Comparison of ENCODE assay signal across 8 mouse cellular contexts in the genomic region with DNA sequence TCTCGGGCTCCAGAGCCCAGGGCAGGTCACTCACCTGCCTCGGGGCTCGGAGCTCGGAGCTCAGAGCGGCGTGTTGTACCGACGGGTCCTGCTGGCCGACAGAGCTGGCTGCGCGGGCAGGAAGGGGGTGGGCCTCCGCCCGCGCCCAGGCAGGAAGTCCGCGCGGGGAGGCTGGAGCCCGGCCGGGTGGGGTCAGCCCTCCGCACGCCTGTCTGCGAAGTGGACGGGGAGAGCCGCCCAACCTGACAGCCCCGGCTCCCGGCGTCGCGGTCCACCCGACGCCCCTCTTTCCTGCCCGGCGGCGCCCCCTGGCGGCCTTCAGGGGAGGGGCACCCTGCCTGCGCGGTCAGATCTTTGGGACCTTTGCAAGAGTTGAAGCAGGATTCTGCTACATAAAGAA. TPM values are rescaled to one million over a fixed set of nuclear protein-coding genes. Genes with fewer than 3 reads are reported as not detected.
DNase-seq lines count a peak whose midpoint lies in the region; ATAC-seq and TF ChIP-seq lines count a peak whose summit lies in the region.

No protein-coding gene starts in this region.

- ATAC-seq in liver, postnatal 0 days, result peak; percentile 58
- ATAC-seq in neural tube, embryonic 12.5 days (ENCODE audit: low FRiP score, low read depth), result 0 out of 2 replicates have a peak, but pooled peaks have one; percentile 21

- no peaks in the 10 kb centered on the region for H3K36me3 ChIP-seq in heart, embryonic 10.5 days
- H3K36me3 ChIP-seq in liver, postnatal 0 days (replicated peaks; ENCODE audit: insufficient read depth, low read length), result no peaks in the 10 kb centered on the region
- no peaks in the 10 kb centered on the region for H3K36me3 ChIP-seq in neural tube, embryonic 12.5 days

- TF ChIP-seq CTCF in left cerebral cortex, adult 2 months (IDR thresholded peaks at IDR 0.05), result peak; percentile 91
- TF ChIP-seq CTCF in liver, postnatal 0 days (IDR thresholded peaks at IDR 0.05; ENCODE audit: low read depth), result peak; percentile 88

- intact Hi-C loops in left cerebral cortex, adult 2 months (cut with DNase I), result no loop called here

- DNase-seq in left cerebral cortex, adult 2 months (ENCODE audit: extremely low spot score in 1 of 2, low spot score in 2 of 2), result peak; percentile 46 to 58
- no peak for DNase-seq in left cerebral cortex, adult 11 months (ENCODE audit: low spot score)
- peak; percentile 81 for DNase-seq in embryo, embryonic 9.5 days (ENCODE audit: extremely low spot score)
- peak; percentile 90 for DNase-seq in heart, embryonic 10.5 days (ENCODE audit: low spot score)
- DNase-seq in kidney, adult 9 months, result peak; percentile 89
- DNase-seq in liver, postnatal 0 days, result peak; percentile 82
- peak; percentile 84 for DNase-seq in testis, postnatal 14 days (ENCODE audit: low spot score)

- no peak for TF ChIP-seq EP300 in liver, postnatal 0 days (IDR thresholded peaks at IDR 0.05; ENCODE audit: low read depth)

- H3K9me3 ChIP-seq in heart, embryonic 10.5 days, result no peaks in the 10 kb centered on the region
- no peaks in the 10 kb centered on the region for H3K9me3 ChIP-seq in liver, postnatal 0 days (ENCODE audit: low read length)
- H3K9me3 ChIP-seq in neural tube, embryonic 12.5 days, result no peaks in the 10 kb centered on the region

- H3K4me2 ChIP-seq in liver, postnatal 0 days (ENCODE audit: low read depth, low read length), result peak overlapping the region; percentile 65
- peak overlapping the region; percentile 59 for H3K4me2 ChIP-seq in neural tube, embryonic 12.5 days (replicated peaks)

- H3K27me3 ChIP-seq in heart, embryonic 10.5 days (ENCODE audit: insufficient read depth, poor library complexity, severe bottlenecking), result peaks cover 75% of the 10 kb centered on the region
- H3K27me3 ChIP-seq in liver, postnatal 0 days (ENCODE audit: insufficient read depth, low read length), result no peaks in the 10 kb centered on the region
- peaks cover 25% of the 10 kb centered on the region for H3K27me3 ChIP-seq in neural tube, embryonic 12.5 days (replicated peaks)

- H3K9ac ChIP-seq in liver, postnatal 0 days (replicated peaks), result peak overlapping the region; percentile 62
- peak overlapping the region; percentile 29; the same call in 1 of the 2 replicates for H3K9ac ChIP-seq in neural tube, embryonic 12.5 days

- H3K4me1 ChIP-seq in heart, embryonic 10.5 days, result peaks cover 34% of the 10 kb centered on the region
- peaks cover 19% of the 10 kb centered on the region for H3K4me1 ChIP-seq in liver, postnatal 0 days (ENCODE audit: insufficient read depth)
- H3K4me1 ChIP-seq in neural tube, embryonic 12.5 days, result peaks cover 15% of the 10 kb centered on the region

- peak overlapping the region; percentile 75 for H3K27ac ChIP-seq in left cerebral cortex, adult 2 months
- peak overlapping the region; percentile 81 for H3K27ac ChIP-seq in heart, embryonic 10.5 days
- H3K27ac ChIP-seq in liver, postnatal 0 days (ENCODE audit: low read depth), result peak overlapping the region; percentile 67
- no peak overlapping the region for H3K27ac ChIP-seq in neural tube, embryonic 12.5 days

- WGBS in heart, embryonic 10.5 days, result under 1% methylated on average over 37 of the region's 37 CpGs
- WGBS in liver, postnatal 0 days (ENCODE audit: insufficient replicate concordance), result under 1% methylated on average over 32 of the region's 37 CpGs
- WGBS in neural tube, embryonic 12.5 days, result 2% methylated on average over 35 of the region's 37 CpGs

- peak overlapping the region; percentile 34 for H3K4me3 ChIP-seq in left cerebral cortex, adult 2 months
- H3K4me3 ChIP-seq in heart, embryonic 10.5 days, result peak overlapping the region; percentile 64
- H3K4me3 ChIP-seq in liver, postnatal 0 days (ENCODE audit: low read depth, low read length), result peak overlapping the region; percentile 54
- H3K4me3 ChIP-seq in neural tube, embryonic 12.5 days, result peak overlapping the region; percentile 39

RNA-seq across cellular contexts. Expression of gene Lrrc71, which starts 20.4 kb away (rescaled TPM):
- under 1 TPM; 0.16 to 0.54 TPM for total RNA-seq in left cerebral cortex, adult 2 months (2021)
- 0.30 and 0.63 TPM in 2 replicates for polyA plus RNA-seq in heart, embryonic 10.5 days (2016; fragmentation: Nextera tagmentation; extraction: Ambion mirVana)
- 0.23 and 0.25 TPM in 2 replicates for polyA plus RNA-seq in liver, postnatal 0 days (2015; fragmentation: Nextera tagmentation; extraction: Ambion mirVana)
- polyA plus RNA-seq in neural tube, embryonic 12.5 days (2016; fragmentation: Nextera tagmentation; extraction: Ambion mirVana), result 0.33 and 0.53 TPM in 2 replicates

RNA-seq across cellular contexts. Expression of gene Ntrk1, which starts 26.1 kb away (rescaled TPM):
- under 1 TPM; 0.14 to 0.47 TPM for total RNA-seq in left cerebral cortex, adult 2 months (2021)
- polyA plus RNA-seq in heart, embryonic 10.5 days (2016; fragmentation: Nextera tagmentation; extraction: Ambion mirVana), result 0.05 and 0.68 TPM in 2 replicates
- 0.47 and 0.53 TPM in 2 replicates for polyA plus RNA-seq in liver, postnatal 0 days (2015; fragmentation: Nextera tagmentation; extraction: Ambion mirVana)
- polyA plus RNA-seq in neural tube, embryonic 12.5 days (2016; fragmentation: Nextera tagmentation; extraction: Ambion mirVana), result 93.8 and 141 TPM in 2 replicates

RNA-seq across cellular contexts. Expression of gene Insrr, which starts 27.9 kb away (rescaled TPM):
- total RNA-seq in left cerebral cortex, adult 2 months (2021), result under 1 TPM; 0.54 to 0.72 TPM
- 0.07 TPM in 1 of 2 replicates, not detected in the other for polyA plus RNA-seq in heart, embryonic 10.5 days (2016; fragmentation: Nextera tagmentation; extraction: Ambion mirVana)
- not detected in 2 replicates for polyA plus RNA-seq in liver, postnatal 0 days (2015; fragmentation: Nextera tagmentation; extraction: Ambion mirVana)
- 1.4 and 1.9 TPM in 2 replicates for polyA plus RNA-seq in neural tube, embryonic 12.5 days (2016; fragmentation: Nextera tagmentation; extraction: Ambion mirVana)

RNA-seq across cellular contexts. Expression of gene Pear1, which starts 55.3 kb away (rescaled TPM):
- 1 to 10 TPM; 7.8 to 7.9 TPM for total RNA-seq in left cerebral cortex, adult 2 months (2021)
- 14.3 and 14.8 TPM in 2 replicates for polyA plus RNA-seq in heart, embryonic 10.5 days (2016; fragmentation: Nextera tagmentation; extraction: Ambion mirVana)
- 4.8 and 5.1 TPM in 2 replicates for polyA plus RNA-seq in liver, postnatal 0 days (2015; fragmentation: Nextera tagmentation; extraction: Ambion mirVana)
- polyA plus RNA-seq in neural tube, embryonic 12.5 days (2016; fragmentation: Nextera tagmentation; extraction: Ambion mirVana), result 11.7 and 12.4 TPM in 2 replicates

Comparison
In these comparisons a context has a peak if more than half of its experiments do, and no peak if none do; other contexts are left out.
1. RNA of gene Ntrk1, which starts 26.1 kb away (polyA plus RNA-seq): 93.8 to 141 TPM in neural tube, embryonic 12.5 days; 0.05 to 0.68 TPM in heart, embryonic 10.5 days and 0.47 to 0.53 TPM in liver, postnatal 0 days; every median in the first group is over 10 times any median in the second.
2. Peak in every context shown above with its lines, with median percentiles within 50 percentile points of each other: H3K4me3 ChIP-seq.